ENCODE assay signal across 20 mouse cellular contexts in genomic region chr17:86588704-86589449, GRCm38 (mm10).
DNase-seq lines count a peak whose midpoint lies in the region; ATAC-seq and TF ChIP-seq lines count a peak whose summit lies in the region.
"Had no signal": no experiment of that assay in that cellular context is flagged by ENCODE, and none has a peak within 500 bp of the region (broad histone marks: within the 10 kb centered on the region; RNA-seq: fewer than 3 reads in every experiment).

No protein-coding gene starts in this region.

- H3K27me3 ChIP-seq in kidney, embryonic 15.5 days = no peaks in the 10 kb centered on the region
- H3K27me3 ChIP-seq in heart, embryonic 10.5 days (ENCODE audit: insufficient read depth, poor library complexity, severe bottlenecking) = no peaks in the 10 kb centered on the region
- H3K27me3 ChIP-seq in heart, embryonic 16.5 days (ENCODE audit: control insufficient read depth, insufficient read depth, low read length) = no peaks in the 10 kb centered on the region
- no peaks in the 10 kb centered on the region for H3K27me3 ChIP-seq in forebrain, embryonic 14.5 days (replicated peaks; ENCODE audit: control insufficient read depth, insufficient read depth, low read length)
- H3K27me3 ChIP-seq in cerebellum, adult 2 months (ENCODE audit: control insufficient read depth, insufficient read depth, low read length) = no peaks in the 10 kb centered on the region
- H3K27me3 ChIP-seq: forebrain, embryonic 15.5 days; hindbrain, embryonic 15.5 days; lung, embryonic 15.5 days; megakaryocyte, embryonic 14.5 days; midbrain, embryonic 13.5 days had no signal

- H3K9me3 ChIP-seq in kidney, embryonic 15.5 days (replicated peaks) = no peaks in the 10 kb centered on the region
- H3K9me3 ChIP-seq in heart, embryonic 10.5 days = no peaks in the 10 kb centered on the region
- H3K9me3 ChIP-seq in heart, embryonic 16.5 days (replicated peaks; ENCODE audit: control insufficient read depth, low read length) = no peaks in the 10 kb centered on the region
- H3K9me3 ChIP-seq in forebrain, embryonic 14.5 days (replicated peaks; ENCODE audit: control insufficient read depth, low read length) = no peaks in the 10 kb centered on the region
- H3K9me3 ChIP-seq: forebrain, embryonic 15.5 days; hindbrain, embryonic 15.5 days; lung, embryonic 15.5 days; megakaryocyte, embryonic 14.5 days; midbrain, embryonic 13.5 days had no signal

- peak overlapping the region; percentile 66 for H3K27ac ChIP-seq in kidney, embryonic 15.5 days
- H3K27ac ChIP-seq in heart, embryonic 10.5 days = peak overlapping the region; percentile 64; the same call in 1 of the 2 replicates
- H3K27ac ChIP-seq in heart, embryonic 16.5 days (ENCODE audit: low read length) = peak overlapping the region; percentile 56
- H3K27ac ChIP-seq in forebrain, embryonic 14.5 days (ENCODE audit: low read depth, low read length) = no peak overlapping the region
- H3K27ac ChIP-seq in cerebellum, adult 2 months (ENCODE audit: insufficient read depth, low read length) = no peak overlapping the region
- H3K27ac ChIP-seq: forebrain, embryonic 15.5 days; hindbrain, embryonic 15.5 days; liver, embryonic 14.5 days; lung, embryonic 15.5 days; midbrain, embryonic 13.5 days had no signal

- ATAC-seq in kidney, embryonic 15.5 days (replicated peaks; ENCODE audit: low FRiP score) = no peak
- ATAC-seq in heart, embryonic 16.5 days (replicated peaks; ENCODE audit: extremely low read depth, insufficient read depth, low FRiP score) = peak; percentile 73
- ATAC-seq in forebrain, embryonic 14.5 days = no peak
- ATAC-seq: activated CD4-positive, CD25-positive, alpha-beta regulatory T cell, adult 4 months; forebrain, embryonic 15.5 days; midbrain, embryonic 13.5 days had no signal

- no peak for TF ChIP-seq CTCF in cerebellum, adult 2 months (IDR thresholded peaks at IDR 0.05; ENCODE audit: borderline replicate concordance, insufficient read depth, low read depth, low read length)

- H3K4me2 ChIP-seq in kidney, embryonic 15.5 days = no peak overlapping the region
- no peak overlapping the region for H3K4me2 ChIP-seq in heart, embryonic 16.5 days (ENCODE audit: low read depth, low read length)
- no peak overlapping the region for H3K4me2 ChIP-seq in forebrain, embryonic 14.5 days (ENCODE audit: low read length)
- H3K4me2 ChIP-seq: forebrain, embryonic 15.5 days; hindbrain, embryonic 15.5 days; lung, embryonic 15.5 days; midbrain, embryonic 13.5 days had no signal

- H3K4me1 ChIP-seq in kidney, embryonic 15.5 days = peaks cover 25% of the 10 kb centered on the region
- peaks cover 11% of the 10 kb centered on the region for H3K4me1 ChIP-seq in heart, embryonic 10.5 days
- H3K4me1 ChIP-seq in heart, embryonic 16.5 days (ENCODE audit: control insufficient read depth, insufficient read depth, low read length) = peaks cover 16% of the 10 kb centered on the region
- no peaks in the 10 kb centered on the region for H3K4me1 ChIP-seq in forebrain, embryonic 14.5 days (ENCODE audit: control insufficient read depth, insufficient read depth, low read length)
- H3K4me1 ChIP-seq in cerebellum, adult 2 months (ENCODE audit: control insufficient read depth, insufficient read depth, low read length) = no peaks in the 10 kb centered on the region; the same call in 1 of the 2 replicates
- H3K4me1 ChIP-seq: forebrain, embryonic 15.5 days; hindbrain, embryonic 15.5 days; midbrain, embryonic 13.5 days had no signal

- H3K9ac ChIP-seq in kidney, embryonic 15.5 days = no peak overlapping the region
- no peak overlapping the region for H3K9ac ChIP-seq in heart, embryonic 16.5 days (ENCODE audit: low read length)
- H3K9ac ChIP-seq in forebrain, embryonic 14.5 days (ENCODE audit: low read length) = no peak overlapping the region
- H3K9ac ChIP-seq: forebrain, embryonic 15.5 days; hindbrain, embryonic 15.5 days; liver, embryonic 14.5 days; lung, embryonic 15.5 days; midbrain, embryonic 13.5 days had no signal

- WGBS in kidney, embryonic 15.5 days = 39% methylated on average over 5 of the region's 5 CpGs
- 58% methylated on average over 5 of the region's 5 CpGs for WGBS in heart, embryonic 10.5 days
- WGBS in heart, embryonic 16.5 days = 38% methylated on average over 5 of the region's 5 CpGs
- 63% methylated on average over 5 of the region's 5 CpGs for WGBS in forebrain, embryonic 14.5 days
- 76% methylated on average over 5 of the region's 5 CpGs for WGBS in cerebellum, adult 2 months

- TF ChIP-seq POLR2A in cerebellum, adult 2 months (IDR thresholded peaks at IDR 0.05; ENCODE audit: borderline replicate concordance, insufficient read depth, low read length) = no peak

- DNase-seq in kidney, adult 18-20 months = no peak
- DNase-seq in heart, adult 8-10 months (ENCODE audit: low spot score) = peak; percentile 53
- DNase-seq in heart, embryonic 10.5 days (ENCODE audit: low spot score) = no peak
- no peak for DNase-seq in forebrain, embryonic 14.5 days (ENCODE audit: low spot score)
- DNase-seq in cerebellum, adult 2 months = no peak
- DNase-seq in T-cell, adult 2 months (ENCODE audit: low spot score) = no peak
- DNase-seq: adrenal gland, adult 8-10 months; cerebellum, adult 8-10 months; gastrocnemius, postnatal 25 days; kidney, postnatal 25 days; lung, postnatal 36 days had no signal

- no peaks in the 10 kb centered on the region for H3K36me3 ChIP-seq in kidney, embryonic 15.5 days
- H3K36me3 ChIP-seq in heart, embryonic 10.5 days = no peaks in the 10 kb centered on the region
- no peaks in the 10 kb centered on the region for H3K36me3 ChIP-seq in heart, embryonic 16.5 days (ENCODE audit: control insufficient read depth, insufficient read depth)
- no peaks in the 10 kb centered on the region for H3K36me3 ChIP-seq in forebrain, embryonic 14.5 days (ENCODE audit: control insufficient read depth, insufficient read depth, low read length)
- H3K36me3 ChIP-seq: forebrain, embryonic 15.5 days; hindbrain, embryonic 15.5 days; lung, embryonic 15.5 days; midbrain, embryonic 13.5 days had no signal

- H3K4me3 ChIP-seq in kidney, embryonic 15.5 days (replicated peaks) = no peak overlapping the region
- H3K4me3 ChIP-seq in heart, embryonic 10.5 days = no peak overlapping the region
- H3K4me3 ChIP-seq in heart, embryonic 16.5 days (ENCODE audit: low read length) = no peak overlapping the region
- no peak overlapping the region for H3K4me3 ChIP-seq in forebrain, embryonic 14.5 days (ENCODE audit: low read depth, low read length)
- no peak overlapping the region for H3K4me3 ChIP-seq in cerebellum, adult 2 months (replicated peaks; ENCODE audit: insufficient read depth, low read depth, low read length)
- H3K4me3 ChIP-seq: forebrain, embryonic 15.5 days; hindbrain, embryonic 15.5 days; lung, embryonic 15.5 days; megakaryocyte, embryonic 14.5 days; midbrain, embryonic 13.5 days had no signal

Comparison
In these comparisons a context has a peak if more than half of its experiments do, and no peak if none do; other contexts are left out.
1. H3K27ac ChIP-seq: peak in kidney, embryonic 15.5 days (single experiment), heart, embryonic 10.5 days (single experiment) and heart, embryonic 16.5 days (single experiment); none in forebrain, embryonic 14.5 days (single experiment) and cerebellum, adult 2 months (single experiment).